Mouse (Mus musculus) hindbrain, embryonic 14.5 days (tissue): Measurements from ENCODE around the gene Upk3a. TPM values are rescaled to one million over a fixed set of nuclear protein-coding genes. Genes with fewer than 3 reads are reported as not detected.

Source experiments
- ATAC-seq: fragments of 200-750 bp; cut with Nextera tagmentation; 2 replicates; pipeline ENCODE4 v1.8.0; 2017; ENCODE audit warnings: moderate number of reproducible peaks, mild to moderate bottlenecking, moderate TSS enrichment, moderate library complexity; ENCODE audit not compliant: low FRiP score
- DNase-seq: peaks from one replicate; pipeline ENCODE4 v3.0.0-alpha.2; 2015; ENCODE audit warnings: low spot score
- H3K27ac ChIP-seq: fragments of 300-500 bp; sonication (generic); 2 replicates; pipeline ENCODE4 v1.5.1; 2014; ENCODE audit warnings: mild to moderate bottlenecking, moderate library complexity
- H3K27me3 ChIP-seq: fragments of 300-500 bp; sonication (generic); 2 replicates; pipeline ENCODE4 v1.6.1; 2014; ENCODE audit warnings: mild to moderate bottlenecking, low read length, mixed read lengths; ENCODE audit not compliant: control insufficient read depth, insufficient read depth
- H3K36me3 ChIP-seq: fragments of 300-500 bp; sonication (generic); replicated peaks from 2 replicates; pipeline ENCODE4 v1.6.1; 2014; ENCODE audit not compliant: control insufficient read depth, insufficient read depth
- H3K4me1 ChIP-seq: fragments of 300-500 bp; sonication (generic); replicated peaks from 2 replicates; pipeline ENCODE4 v1.6.1; 2014; ENCODE audit warnings: antibody characterized with exemption, low read length, mixed read lengths; ENCODE audit not compliant: control insufficient read depth, insufficient read depth
- H3K4me2 ChIP-seq: fragments of 300-500 bp; sonication (generic); replicated peaks from 2 replicates; pipeline ENCODE4 v1.6.1; 2014; ENCODE audit warnings: mild to moderate bottlenecking, moderate library complexity
- H3K4me3 ChIP-seq: fragments of 300-500 bp; sonication (generic); replicated peaks from 2 replicates; pipeline ENCODE4 v1.5.1; 2014; ENCODE audit warnings: mild to moderate bottlenecking, low read length
- H3K9ac ChIP-seq: fragments of 300-500 bp; sonication (generic); 2 replicates; pipeline ENCODE4 v1.6.1; 2014
- H3K9me3 ChIP-seq: fragments of 300-500 bp; sonication (generic); 2 replicates; pipeline ENCODE4 v1.6.1; 2016; ENCODE audit warnings: low read length; ENCODE audit not compliant: control insufficient read depth
- WGBS: fragments of 180-500 bp; shearing (Covaris S2); extraction: QIAGEN DNeasy Blood & Tissue Kit; methylation state at CpG from one replicate; pipeline ENCODE4 v1.1.7; 2014; 5-methylcytosine and 5-hydroxymethylcytosine counted together
- polyA plus RNA-seq: library from polyadenylated mRNA; unstranded; fragments of >200 nt; fragmentation: Nextera tagmentation; extraction: Ambion mirVana; gene quantifications from 2 replicates; pipeline ENCODE4 v1.2.1, GENCODE M21; 2014

Gene Upk3a
- polyA plus RNA-seq, 1 experiment from 2014 or later, result 1.4 TPM

DNA sequence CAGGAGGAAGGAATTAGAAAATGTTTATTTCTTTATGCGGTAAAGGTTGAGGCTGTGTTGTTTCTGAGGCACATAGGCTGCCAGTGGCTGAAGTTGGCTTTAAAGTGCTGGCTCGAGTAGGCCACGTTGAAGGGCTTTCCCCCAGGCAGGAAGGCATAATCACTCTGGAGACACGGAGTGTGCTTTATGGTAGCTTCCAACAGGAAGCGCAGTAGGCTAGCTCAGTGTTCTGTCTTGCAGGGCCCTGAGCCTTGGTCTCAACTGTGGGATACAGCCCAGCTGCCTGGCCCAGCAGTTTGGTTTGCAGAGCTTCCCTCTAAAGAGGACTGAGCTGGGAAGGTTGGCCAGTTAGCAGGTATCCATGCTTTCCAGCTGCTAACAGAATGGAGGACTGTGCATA, 26.2 kb downstream of the Upk3a start:
- Histone ChIP-seq H3K9ac (0 out of 2 replicates have a peak overlapping the region, but pooled peaks have one; percentile 3), H3K4me3 (no peak overlapping the region), H3K27me3 (no peaks in the 10 kb centered on the region), H3K9me3 (no peaks in the 10 kb centered on the region), H3K4me2 (peak overlapping the region; percentile 18; the same call in 1 of the 2 replicates), H3K27ac (peak overlapping the region; percentile 82), H3K4me1 (peaks cover 29% of the 10 kb centered on the region), H3K36me3 (peaks cover 26% of the 10 kb centered on the region)
- 66% methylated on average over 5 of the region's 5 CpGs for WGBS
- ATAC-seq (no peak), DNase-seq (no peak)

- Histone ChIP-seq H3K9ac (no peak overlapping the region), H3K4me1 (peaks cover 27% of the 10 kb centered on the region), H3K27ac (0 out of 2 replicates have a peak overlapping the region, but pooled peaks have one; percentile 48), H3K36me3 (peaks cover 33% of the 10 kb centered on the region), H3K9me3 (no peaks in the 10 kb centered on the region), H3K4me2 (no peak overlapping the region; the same call in 1 of the 2 replicates), H3K27me3 (no peaks in the 10 kb centered on the region), H3K4me3 (no peak overlapping the region)
- DNase-seq (no peak), ATAC-seq (no peak)
- WGBS, result 78% methylated on average over 5 of the region's 5 CpGs
Measured at GRCm38 (mm10) chr15:85043761-85044160, 26.8 kb downstream of the Upk3a start.

- Histone ChIP-seq H3K4me2 (no peak overlapping the region), H3K4me1 (peaks cover 22% of the 10 kb centered on the region), H3K9me3 (no peaks in the 10 kb centered on the region), H3K9ac (no peak overlapping the region), H3K27ac (no peak overlapping the region), H3K4me3 (no peak overlapping the region), H3K36me3 (peaks cover 58% of the 10 kb centered on the region), H3K27me3 (no peaks in the 10 kb centered on the region)
- 93% methylated on average over 14 of the region's 14 CpGs for WGBS
- no peak for DNase-seq
- no peak for ATAC-seq
Measured at GRCm38 (mm10) chr15:85046230-85046950, 29.4 kb downstream of the Upk3a start.

- H3K36me3 ChIP-seq, result peaks cover 72% of the 10 kb centered on the region
- no peaks in the 10 kb centered on the region for H3K27me3 ChIP-seq
- H3K9ac ChIP-seq, result no peak overlapping the region
- WGBS, result 95% methylated on average over 4 of the region's 4 CpGs
- ATAC-seq, result no peak
- DNase-seq, result no peak
- H3K9me3 ChIP-seq, result no peaks in the 10 kb centered on the region
- no peak overlapping the region for H3K4me3 ChIP-seq
- peaks cover 7% of the 10 kb centered on the region for H3K4me1 ChIP-seq
- H3K4me2 ChIP-seq, result no peak overlapping the region
- H3K27ac ChIP-seq, result no peak overlapping the region
Measured at GRCm38 (mm10) chr15:85047865-85048264, 30.9 kb downstream of the Upk3a start.

DNA sequence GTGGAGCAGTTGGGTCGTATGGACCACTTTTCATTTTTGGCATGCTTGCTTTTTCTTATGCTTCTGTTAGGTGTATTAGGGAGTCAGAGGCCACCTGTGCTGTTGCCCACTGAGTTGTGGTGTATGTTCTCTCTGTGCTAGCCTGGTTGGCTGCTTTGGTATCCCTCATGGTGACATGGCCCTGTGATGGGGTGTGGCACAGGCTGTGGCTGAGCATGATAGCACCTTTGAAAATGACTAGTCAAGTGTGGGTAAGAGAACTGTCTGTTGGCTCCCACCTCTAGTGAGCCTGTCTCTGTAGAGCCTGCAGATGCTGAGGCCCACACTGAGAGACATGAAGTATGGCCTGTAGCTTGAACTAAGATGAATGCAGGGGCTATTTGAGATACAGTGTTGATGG, 32.8 kb downstream of the Upk3a start:
- H3K27ac ChIP-seq, result no peak overlapping the region
- no peaks in the 10 kb centered on the region for H3K27me3 ChIP-seq
- 93% methylated on average over 1 of the region's 1 CpGs for WGBS
- no peak overlapping the region for H3K4me3 ChIP-seq
- H3K9me3 ChIP-seq, result no peaks in the 10 kb centered on the region
- H3K4me2 ChIP-seq, result no peak overlapping the region
- no peak overlapping the region for H3K9ac ChIP-seq
- DNase-seq (no peak), ATAC-seq (no peak)
- H3K36me3 ChIP-seq, result peaks cover 87% of the 10 kb centered on the region
- no peaks in the 10 kb centered on the region for H3K4me1 ChIP-seq

DNA sequence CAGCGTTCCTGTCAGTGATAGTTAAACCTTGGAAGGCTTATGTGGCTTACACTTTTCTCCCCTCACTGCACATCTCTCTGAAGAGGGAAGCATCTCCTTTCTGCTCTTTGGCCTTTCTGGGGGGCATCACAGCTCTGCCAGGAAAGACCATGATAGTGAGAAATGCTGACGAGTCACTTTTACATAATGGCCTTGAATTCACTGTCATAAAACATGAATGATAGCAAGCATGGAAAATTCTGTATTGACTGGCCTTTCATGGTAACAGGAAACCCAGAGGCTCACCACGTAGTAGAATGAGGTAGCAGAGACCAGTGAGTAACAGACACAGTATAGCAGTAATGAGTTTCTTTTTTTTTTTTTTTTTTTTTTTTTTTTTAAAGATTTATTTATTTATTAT, 37.2 kb downstream of the Upk3a start:
- no peaks in the 10 kb centered on the region for H3K4me1 ChIP-seq
- no peaks in the 10 kb centered on the region for H3K27me3 ChIP-seq
- peaks cover 83% of the 10 kb centered on the region for H3K36me3 ChIP-seq
- WGBS, result 96% methylated on average over 3 of the region's 3 CpGs
- no peaks in the 10 kb centered on the region for H3K9me3 ChIP-seq
- H3K4me3 ChIP-seq, result no peak overlapping the region
- H3K27ac ChIP-seq, result no peak overlapping the region
- no peak overlapping the region for H3K4me2 ChIP-seq
- no peak overlapping the region for H3K9ac ChIP-seq
- ATAC-seq (no peak), DNase-seq (no peak)

DNA sequence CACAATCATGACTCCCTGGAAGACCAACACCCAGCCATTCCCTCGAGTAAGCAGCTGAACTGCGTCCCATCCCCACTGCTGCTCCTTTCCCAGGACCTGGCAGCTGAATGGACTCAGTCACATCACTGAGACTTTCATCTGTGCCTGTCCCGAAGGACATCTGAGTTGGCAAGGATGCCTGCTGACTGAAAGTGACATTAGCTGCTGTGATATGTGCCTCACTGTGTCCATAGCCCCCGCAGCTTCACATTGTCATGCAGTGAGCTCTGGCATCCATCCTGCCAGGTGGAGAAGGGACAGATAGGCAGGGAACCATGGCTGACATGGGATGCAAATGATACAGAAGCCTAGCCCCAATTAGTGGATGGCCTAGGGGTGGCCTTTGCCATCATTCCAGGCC, 38.2 kb downstream of the Upk3a start:
- H3K4me3 ChIP-seq, result no peak overlapping the region
- no peak for DNase-seq
- 81% methylated on average over 4 of the region's 4 CpGs for WGBS
- no peaks in the 10 kb centered on the region for H3K4me1 ChIP-seq
- H3K27ac ChIP-seq, result no peak overlapping the region
- no peak overlapping the region for H3K9ac ChIP-seq
- ATAC-seq, result no peak
- H3K4me2 ChIP-seq, result no peak overlapping the region
- H3K9me3 ChIP-seq, result no peaks in the 10 kb centered on the region
- H3K27me3 ChIP-seq, result no peaks in the 10 kb centered on the region
- peaks cover 83% of the 10 kb centered on the region for H3K36me3 ChIP-seq

DNA sequence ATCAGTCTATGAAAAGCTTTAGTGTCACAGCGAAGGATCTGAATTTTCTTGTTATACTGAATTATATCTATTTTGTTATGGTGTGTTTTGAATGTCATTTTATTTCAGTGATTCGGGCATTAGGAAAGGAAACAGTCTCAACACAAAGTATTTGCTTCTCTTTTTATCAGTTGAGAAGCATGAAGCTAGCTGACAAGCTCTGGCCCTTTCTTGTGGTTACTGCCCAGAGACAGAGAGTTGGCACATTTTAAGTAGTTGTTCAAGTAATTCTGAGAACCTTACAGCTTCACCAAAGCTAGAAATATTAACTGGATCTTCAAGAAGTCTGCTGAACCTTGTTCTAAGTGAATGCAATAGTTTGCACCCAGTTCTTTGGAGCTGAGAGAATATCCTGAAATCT, 46.5 kb downstream of the Upk3a start:
- no peaks in the 10 kb centered on the region for H3K27me3 ChIP-seq
- ATAC-seq (no peak), DNase-seq (no peak)
- peaks cover 38% of the 10 kb centered on the region for H3K36me3 ChIP-seq
- H3K9ac ChIP-seq, result no peak overlapping the region
- H3K27ac ChIP-seq, result no peak overlapping the region
- no peaks in the 10 kb centered on the region for H3K4me1 ChIP-seq
- H3K4me2 ChIP-seq, result no peak overlapping the region
- 97% methylated on average over 2 of the region's 2 CpGs for WGBS
- no peak overlapping the region for H3K4me3 ChIP-seq
- H3K9me3 ChIP-seq, result no peaks in the 10 kb centered on the region

DNA sequence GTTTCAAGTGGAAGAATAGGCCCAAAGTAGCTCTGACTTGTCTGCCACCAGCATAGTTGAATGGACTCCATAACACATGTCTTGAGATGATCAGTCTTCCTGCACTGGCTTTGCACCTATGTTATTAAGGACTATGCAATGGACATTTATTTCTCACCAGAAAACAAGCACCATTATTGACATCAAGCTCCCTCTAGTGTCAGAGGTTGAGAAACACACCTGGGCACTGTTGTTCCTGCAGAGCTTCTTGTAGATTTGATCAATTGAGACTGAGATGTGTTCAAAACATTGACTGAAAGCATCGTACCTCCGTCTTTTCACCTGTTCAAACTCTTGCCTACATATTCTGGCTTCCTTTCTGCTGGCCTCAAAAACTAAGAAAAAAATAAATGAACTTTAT, 53.6 kb downstream of the Upk3a start:
- no peaks in the 10 kb centered on the region for H3K4me1 ChIP-seq
- no peak overlapping the region for H3K4me2 ChIP-seq
- H3K4me3 ChIP-seq, result no peak overlapping the region
- H3K27ac ChIP-seq, result no peak overlapping the region
- peak; percentile 84 for DNase-seq
- no peaks in the 10 kb centered on the region for H3K36me3 ChIP-seq
- no peaks in the 10 kb centered on the region for H3K9me3 ChIP-seq
- ATAC-seq, result no peak
- H3K9ac ChIP-seq, result no peak overlapping the region
- WGBS, result 49% methylated on average over 2 of the region's 2 CpGs
- H3K27me3 ChIP-seq, result no peaks in the 10 kb centered on the region
